Mouse (Mus musculus): ENCODE measurements around the gene Anapc2.

Gene Anapc2

DNA sequence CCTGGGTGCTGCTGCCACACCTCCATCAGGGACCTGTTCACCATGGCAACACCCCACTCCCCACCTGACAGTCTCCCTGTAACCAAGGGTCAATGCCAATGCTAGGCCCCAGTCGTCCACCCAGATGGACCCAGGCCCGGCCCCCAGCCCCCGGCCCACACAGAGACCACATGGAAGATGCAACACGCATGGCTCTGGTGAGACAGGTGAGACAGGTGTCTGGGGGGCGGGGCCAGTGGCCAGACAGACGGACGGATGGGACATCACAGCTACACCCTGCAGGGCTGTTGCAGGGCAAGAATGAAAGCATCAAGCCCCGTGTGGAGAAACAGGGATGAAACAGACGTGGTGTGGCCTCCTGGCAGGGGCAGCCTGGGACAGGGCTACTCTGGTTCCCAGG, 21.4 kb downstream of the Anapc2 start:
- CTCF ChIA-PET = interaction anchor here (0.5 kb wide), 1 partner anchor 35 kb away, joined by 4 read pairs; no protein-coding TSS in a partner anchor

- CTCF ChIA-PET = interaction anchor here (0.6 kb wide), 1 partner anchor 126 kb away, joined by 6 read pairs; no protein-coding TSS in a partner anchor
Measured at GRCm38 (mm10) chr2:25297093-25297492, 24.8 kb downstream of the Anapc2 start.

DNA sequence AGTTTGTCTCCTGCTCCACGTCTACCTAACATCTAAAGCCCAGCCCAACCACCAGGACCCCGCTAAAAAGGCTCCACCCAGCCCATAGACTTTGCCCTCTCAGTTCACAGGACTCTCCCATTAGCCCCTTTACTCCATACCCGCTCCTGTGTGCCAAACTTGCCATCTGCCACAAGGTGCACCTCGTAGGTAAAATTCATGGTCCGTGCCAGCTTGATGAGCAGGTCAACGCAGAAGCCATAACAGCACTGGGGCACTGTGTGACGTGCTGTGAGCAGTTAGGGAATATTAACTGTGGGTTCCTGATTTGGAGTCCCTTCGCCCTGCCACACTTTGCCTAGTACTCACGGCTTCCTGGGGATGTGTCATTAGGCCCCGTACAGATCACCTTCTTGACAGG, 25.8 kb downstream of the Anapc2 start:
- CTCF ChIA-PET = no interaction called here

- CTCF ChIA-PET = no interaction called here
Measured at GRCm38 (mm10) chr2:25303452-25303851, 31.2 kb downstream of the Anapc2 start.

- CTCF ChIA-PET = no interaction called here
Measured at GRCm38 (mm10) chr2:25303931-25304656, 31.8 kb downstream of the Anapc2 start.

DNA sequence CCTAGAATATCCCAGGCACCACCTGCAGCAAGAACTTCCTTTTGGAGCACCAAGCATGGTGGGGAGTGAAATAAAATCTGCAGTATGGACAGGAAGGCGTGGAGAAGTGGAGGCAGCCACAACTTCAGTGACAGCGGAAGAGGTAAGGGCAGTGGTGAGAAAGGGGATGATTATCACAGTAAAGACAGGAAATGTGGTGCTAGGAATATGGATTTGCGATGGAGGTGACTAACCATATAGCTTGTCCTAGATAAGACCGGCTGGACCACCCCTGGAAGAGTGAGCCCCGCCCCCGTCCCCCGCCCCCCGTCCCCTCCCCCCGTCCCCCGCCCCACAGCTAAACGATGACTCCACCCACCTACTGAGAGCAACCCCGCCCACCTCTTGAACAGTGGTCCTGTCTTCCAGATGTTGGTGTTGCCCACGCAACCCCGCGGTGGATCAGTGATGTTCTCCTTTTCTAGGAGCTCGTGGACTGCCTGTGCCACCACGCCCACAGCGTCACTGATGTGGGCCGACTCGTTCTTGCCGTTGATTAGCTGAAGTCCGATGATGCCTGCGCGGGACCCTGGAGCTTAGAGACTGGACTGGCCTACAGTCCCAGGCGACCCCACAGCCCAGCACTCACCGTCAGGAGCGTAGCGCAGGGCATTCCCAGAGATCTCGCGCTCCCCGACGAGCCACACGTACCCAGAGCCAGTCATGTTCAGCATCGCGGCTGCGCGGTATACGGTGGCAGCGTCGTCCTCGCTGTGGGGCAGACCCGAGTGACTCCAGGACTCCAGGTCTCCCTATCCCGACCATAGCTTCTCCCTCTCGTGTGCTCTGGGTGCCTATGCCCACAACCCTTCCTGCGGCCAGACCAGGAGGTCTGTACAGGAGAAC, 32.6 kb downstream of the Anapc2 start:
- CTCF ChIA-PET = no interaction called here

DNA sequence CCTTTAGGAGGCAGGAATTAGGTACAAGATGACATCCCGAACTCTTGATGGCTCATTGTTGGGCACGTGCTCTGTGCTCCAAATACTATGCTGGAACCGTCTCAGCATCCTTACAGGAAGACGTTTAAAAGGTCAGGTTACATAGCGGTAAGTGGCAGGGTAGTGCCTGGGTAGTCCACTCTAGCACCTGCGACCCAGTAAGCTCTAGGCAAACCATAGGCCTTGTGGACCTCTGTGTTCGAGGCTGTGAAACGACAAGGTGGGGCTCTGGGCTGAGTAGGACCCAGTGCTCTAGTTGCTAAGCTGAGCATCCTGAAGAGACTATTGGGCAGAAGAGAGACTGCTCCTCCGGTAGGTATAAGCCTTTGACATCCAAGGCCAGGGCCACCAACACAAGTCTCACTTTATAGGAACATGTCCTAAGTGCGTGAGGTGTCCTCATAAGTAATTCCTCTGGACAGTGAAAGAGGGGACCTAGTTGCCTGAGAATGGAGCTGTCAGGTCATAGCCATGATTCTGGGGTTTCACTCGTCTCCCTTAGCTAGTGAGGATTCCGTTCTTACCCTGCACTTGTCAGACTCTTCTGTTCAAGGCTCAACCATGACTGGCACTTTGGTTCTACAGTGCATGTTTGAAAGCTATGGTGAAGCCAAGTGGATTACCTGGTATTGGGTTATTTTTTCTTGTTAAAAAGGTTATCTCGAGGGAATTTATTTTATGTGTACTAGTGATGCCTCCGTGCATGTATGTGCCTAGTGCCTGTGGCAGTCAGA, 33.5 kb downstream of the Anapc2 start:
- CTCF ChIA-PET = no interaction called here

DNA sequence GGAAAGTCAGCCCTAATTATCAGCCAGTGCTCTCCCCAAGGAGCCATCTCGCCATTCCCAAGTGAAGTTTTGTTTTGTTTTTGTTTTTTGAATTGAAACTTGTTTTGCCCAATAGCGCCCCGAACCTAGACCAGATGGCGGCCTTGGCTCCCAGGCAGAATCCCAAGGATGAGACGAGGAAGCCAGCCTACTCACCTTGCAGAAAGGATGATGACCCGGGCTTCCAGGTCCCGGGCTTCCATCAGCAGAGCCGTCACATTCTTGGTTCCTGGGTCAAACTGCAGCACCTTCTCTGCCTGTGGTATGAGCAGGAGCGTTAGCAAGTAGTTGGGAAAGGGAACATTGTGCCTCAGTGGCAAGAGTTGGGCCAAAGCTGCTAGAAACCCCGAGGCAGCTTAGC, 37.9 kb downstream of the Anapc2 start:
- CTCF ChIA-PET = no interaction called here

DNA sequence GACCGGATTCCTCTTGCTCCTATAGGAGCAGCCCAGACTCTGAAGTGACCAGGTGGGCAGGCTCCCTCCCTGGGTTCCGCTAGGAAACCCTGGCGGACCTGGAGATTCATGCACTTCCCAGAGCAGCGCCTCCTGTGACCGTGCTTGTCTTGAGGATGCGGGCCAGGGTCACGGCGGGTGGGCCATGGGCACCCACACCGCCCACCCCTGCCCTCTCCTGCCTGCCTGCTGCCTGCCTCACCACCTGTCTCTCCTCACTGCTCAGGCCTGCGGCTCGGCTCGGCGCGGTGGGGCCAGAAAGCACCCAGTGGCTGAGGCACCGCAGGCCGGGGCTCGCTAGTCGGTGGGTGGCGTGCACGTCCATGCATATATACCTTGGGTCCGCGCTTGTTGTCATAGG, 38.7 kb downstream of the Anapc2 start:
- CTCF ChIA-PET = no interaction called here

GRCm38 (mm10) chr2:25311491-25311891, 39.2 kb downstream of the Anapc2 start:
- CTCF ChIA-PET = no interaction called here

- CTCF ChIA-PET = no interaction called here
Measured at GRCm38 (mm10) chr2:25318119-25318966, 46.1 kb downstream of the Anapc2 start.

DNA sequence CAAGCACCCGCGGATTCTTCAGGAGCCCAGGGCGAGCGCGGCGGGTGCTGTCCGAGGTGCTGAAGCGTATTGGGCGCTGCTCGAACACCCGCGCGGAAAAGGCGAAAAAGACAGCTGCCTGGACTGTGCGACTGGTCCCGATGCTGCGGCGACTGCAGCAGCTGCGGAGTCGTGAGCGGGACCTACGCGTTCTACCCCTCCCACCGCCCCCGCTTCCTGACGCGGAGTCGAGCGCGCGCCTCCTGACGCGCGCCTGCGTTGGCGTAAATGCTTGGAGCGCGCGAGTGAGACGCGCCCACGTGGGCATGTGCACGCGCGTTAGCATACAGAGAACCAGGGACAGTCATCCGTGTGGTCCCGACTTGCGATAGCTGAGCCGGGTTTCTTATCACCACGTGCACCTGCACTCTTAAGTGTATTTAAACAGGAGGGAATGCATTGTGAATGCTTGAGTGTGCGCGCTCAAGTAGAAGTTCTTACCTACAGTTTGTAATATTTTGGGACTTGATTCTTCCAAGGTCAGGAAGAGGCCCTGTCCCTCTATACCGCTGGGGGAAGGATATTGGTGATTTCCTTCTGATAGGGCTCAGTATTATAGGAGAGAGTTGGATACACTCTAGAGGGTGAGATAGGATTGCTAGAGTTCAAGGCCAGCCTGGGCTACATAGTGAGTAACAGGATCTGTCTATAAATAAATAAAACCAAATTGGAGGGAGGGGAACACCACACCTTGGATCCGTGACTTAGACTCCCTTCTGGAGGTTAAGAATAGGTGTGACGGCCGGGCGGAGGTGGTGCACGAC, 46.9 kb downstream of the Anapc2 start, which contains the start of gene Grin1:
Gene Grin1, minus strand, starts transcription at position 217 of the 803 bp plus-strand sequence.
- CTCF ChIA-PET = no interaction called here

GRCm38 (mm10) chr2:25320084-25320483, 47.8 kb downstream of the Anapc2 start:
- CTCF ChIA-PET = no interaction called here

DNA sequence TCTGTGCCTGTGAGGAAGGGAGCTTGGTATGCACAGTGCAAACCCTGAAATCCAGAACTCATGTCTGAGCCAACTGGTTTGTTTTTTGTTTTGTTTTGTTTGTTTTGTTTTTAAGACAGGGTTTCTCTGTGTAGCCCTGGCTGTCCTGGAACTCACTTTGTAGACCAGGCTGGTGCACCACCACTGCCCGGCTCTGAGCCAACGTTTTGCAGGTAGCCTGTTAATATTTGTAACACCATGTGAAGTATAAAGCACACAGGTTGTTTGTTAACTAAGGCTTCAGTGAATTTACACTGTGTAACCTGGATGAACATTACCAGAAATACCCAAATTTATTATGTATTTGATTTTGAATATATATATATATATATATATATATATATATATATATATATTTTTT, 53.8 kb downstream of the Anapc2 start:
- CTCF ChIA-PET = interaction anchor here (0.7 kb wide), 1 partner anchor 11 kb away, joined by 7 read pairs; no protein-coding TSS in a partner anchor

DNA sequence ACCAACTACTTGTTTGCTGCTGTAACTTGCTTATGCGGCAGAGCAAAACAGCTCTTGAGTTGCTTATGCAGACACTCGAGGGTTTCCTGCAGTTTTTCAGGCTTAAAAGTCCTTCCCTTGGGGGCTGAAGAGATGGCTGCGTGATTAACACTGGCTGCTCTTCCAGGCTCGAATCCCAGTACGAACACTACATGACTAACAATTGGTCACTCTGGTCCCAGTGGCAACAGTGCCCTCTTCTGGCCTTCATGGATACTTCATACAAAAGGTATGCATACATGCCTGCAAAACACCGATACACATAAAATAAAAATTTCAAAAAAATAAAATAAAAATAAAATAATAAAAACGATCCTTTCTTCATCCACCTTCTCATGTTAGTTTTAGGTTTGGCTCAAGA, 56.2 kb downstream of the Anapc2 start:
- CTCF ChIA-PET = no interaction called here

GRCm38 (mm10) chr2:25331470-25331869, 59.2 kb downstream of the Anapc2 start:
- CTCF ChIA-PET = no interaction called here

- CTCF ChIA-PET = no interaction called here
Measured at GRCm38 (mm10) chr2:25332286-25333160, 60.2 kb downstream of the Anapc2 start, which contains the start of gene Man1b1. Gene Man1b1, plus strand, starts transcription at chr2:25332338.

DNA sequence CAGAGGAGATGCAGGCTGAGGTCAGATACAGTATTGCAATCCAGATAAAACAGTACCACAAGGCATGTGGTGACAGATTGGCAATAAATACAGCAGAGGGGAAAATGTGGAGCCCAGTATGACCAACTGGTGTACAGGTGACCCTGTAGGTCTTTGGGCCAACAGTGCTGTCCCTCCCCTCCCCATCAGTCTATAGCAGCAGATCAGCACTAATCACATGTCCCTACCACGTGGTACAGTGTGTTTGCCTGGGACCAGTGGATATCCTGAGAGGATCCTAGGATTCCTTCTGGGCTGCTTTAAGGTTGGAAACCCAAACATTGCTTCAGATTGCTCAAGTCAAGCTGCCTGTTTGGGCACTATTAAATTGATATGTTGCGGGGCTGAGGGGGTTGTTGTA, 61.3 kb downstream of the Anapc2 start:
- CTCF ChIA-PET = no interaction called here

All from spleen, embryonic (tissue).